Mouse (Mus musculus): ENCODE data around the gene Sox6. TPM values are rescaled to one million over a fixed set of nuclear protein-coding genes. Genes with fewer than 3 reads are reported as not detected.

Sox6 gene
- polyA plus RNA-seq, 1 experiment from 2014 or later: 31.7 TPM

GRCm38 (mm10) chr7:115844431-115844830, 194.2 kb downstream of the Sox6 start:
- H3K4me3 ChIP-seq: no peak overlapping the region
- no peaks in the 10 kb centered on the region for H3K4me1 ChIP-seq (replicated peaks)
- WGBS: 91% methylated on average over 6 of the region's 6 CpGs
- H3K9me3 ChIP-seq: no peaks in the 10 kb centered on the region
- H3K36me3 ChIP-seq: no peaks in the 10 kb centered on the region
- H3K9ac ChIP-seq: no peak overlapping the region
- no peaks in the 10 kb centered on the region for H3K27me3 ChIP-seq
- no peak overlapping the region for H3K27ac ChIP-seq (replicated peaks)
- no peak for ATAC-seq (ENCODE audit: low FRiP score, low read depth)
- H3K4me2 ChIP-seq: no peak overlapping the region

- Histone ChIP-seq H3K9ac (no peak overlapping the region), H3K36me3 (no peaks in the 10 kb centered on the region), H3K4me1 (replicated peaks) (no peaks in the 10 kb centered on the region), H3K27me3 (no peaks in the 10 kb centered on the region), H3K9me3 (no peaks in the 10 kb centered on the region), H3K27ac (replicated peaks) (no peak overlapping the region), H3K4me2 (no peak overlapping the region), H3K4me3 (no peak overlapping the region)
- ATAC-seq (ENCODE audit: low FRiP score, low read depth): no peak
Observed at GRCm38 (mm10) chr7:115842251-115842650, 196.3 kb downstream of the Sox6 start.

GRCm38 (mm10) chr7:115840613-115841012, 198.0 kb downstream of the Sox6 start:
- H3K4me2 ChIP-seq: no peak overlapping the region
- H3K9ac ChIP-seq: no peak overlapping the region
- no peaks in the 10 kb centered on the region for H3K27me3 ChIP-seq
- no peak for ATAC-seq (ENCODE audit: low FRiP score, low read depth)
- H3K9me3 ChIP-seq: no peaks in the 10 kb centered on the region
- H3K27ac ChIP-seq (replicated peaks): no peak overlapping the region
- no peaks in the 10 kb centered on the region for H3K36me3 ChIP-seq
- H3K4me1 ChIP-seq (replicated peaks): no peaks in the 10 kb centered on the region
- no peak overlapping the region for H3K4me3 ChIP-seq
- 64% methylated on average over 3 of the region's 3 CpGs for WGBS

GRCm38 (mm10) chr7:115835005-115835404, 203.6 kb downstream of the Sox6 start:
- Histone ChIP-seq H3K4me3 (no peak overlapping the region), H3K9me3 (no peaks in the 10 kb centered on the region), H3K27me3 (no peaks in the 10 kb centered on the region), H3K9ac (no peak overlapping the region), H3K4me2 (no peak overlapping the region), H3K4me1 (replicated peaks) (no peaks in the 10 kb centered on the region), H3K27ac (replicated peaks) (no peak overlapping the region), H3K36me3 (no peaks in the 10 kb centered on the region)
- no peak for ATAC-seq (ENCODE audit: low FRiP score, low read depth)
- WGBS: 86% methylated on average over 3 of the region's 3 CpGs

- Histone ChIP-seq H3K9ac (no peak overlapping the region), H3K4me3 (no peak overlapping the region), H3K27me3 (no peaks in the 10 kb centered on the region), H3K4me2 (no peak overlapping the region), H3K9me3 (no peaks in the 10 kb centered on the region), H3K36me3 (no peaks in the 10 kb centered on the region), H3K27ac (replicated peaks) (no peak overlapping the region), H3K4me1 (replicated peaks) (no peaks in the 10 kb centered on the region)
- no peak for ATAC-seq (ENCODE audit: low FRiP score, low read depth)
- WGBS: 23% methylated on average over 3 of the region's 3 CpGs
Observed at GRCm38 (mm10) chr7:115833701-115834100, 204.9 kb downstream of the Sox6 start.

GRCm38 (mm10) chr7:115830938-115831873, 207.4 kb downstream of the Sox6 start:
- ATAC-seq (ENCODE audit: low FRiP score, low read depth): no peak
- no peaks in the 10 kb centered on the region for H3K9me3 ChIP-seq
- WGBS: 82% methylated on average over 11 of the region's 11 CpGs

GRCm38 (mm10) chr7:115830366-115830765, 208.2 kb downstream of the Sox6 start:
- no peaks in the 10 kb centered on the region for H3K36me3 ChIP-seq
- no peaks in the 10 kb centered on the region for H3K27me3 ChIP-seq
- no peak overlapping the region for H3K4me2 ChIP-seq
- H3K27ac ChIP-seq (replicated peaks): no peak overlapping the region
- no peaks in the 10 kb centered on the region for H3K9me3 ChIP-seq
- no peak overlapping the region for H3K9ac ChIP-seq
- no peak for ATAC-seq (ENCODE audit: low FRiP score, low read depth)
- H3K4me3 ChIP-seq: no peak overlapping the region
- H3K4me1 ChIP-seq (replicated peaks): no peaks in the 10 kb centered on the region
- WGBS: 31% methylated on average over 10 of the region's 10 CpGs

More at GRCm38 (mm10) chr7:115830938-115831873, 207.4 kb downstream of the Sox6 start:
- Histone ChIP-seq H3K4me3 (no peak overlapping the region), H3K27me3 (no peaks in the 10 kb centered on the region), H3K27ac (replicated peaks) (no peak overlapping the region), H3K4me2 (no peak overlapping the region), H3K4me1 (replicated peaks) (no peaks in the 10 kb centered on the region), H3K9ac (no peak overlapping the region), H3K36me3 (no peaks in the 10 kb centered on the region)

- no peak overlapping the region for H3K4me2 ChIP-seq
- H3K36me3 ChIP-seq: no peaks in the 10 kb centered on the region
- H3K9me3 ChIP-seq: no peaks in the 10 kb centered on the region
- no peak overlapping the region for H3K4me3 ChIP-seq
- WGBS: 29% methylated on average over 4 of the region's 4 CpGs
- no peak for ATAC-seq (ENCODE audit: low FRiP score, low read depth)
- H3K27ac ChIP-seq (replicated peaks): no peak overlapping the region
- H3K9ac ChIP-seq: no peak overlapping the region
- no peaks in the 10 kb centered on the region for H3K4me1 ChIP-seq (replicated peaks)
- H3K27me3 ChIP-seq: no peaks in the 10 kb centered on the region
Observed at GRCm38 (mm10) chr7:115829756-115830155, 208.8 kb downstream of the Sox6 start.

GRCm38 (mm10) chr7:115829260-115829659, 209.3 kb downstream of the Sox6 start:
- Histone ChIP-seq H3K36me3 (no peaks in the 10 kb centered on the region), H3K27me3 (no peaks in the 10 kb centered on the region), H3K4me2 (no peak overlapping the region), H3K4me3 (no peak overlapping the region), H3K4me1 (replicated peaks) (no peaks in the 10 kb centered on the region), H3K9ac (no peak overlapping the region), H3K9me3 (no peaks in the 10 kb centered on the region), H3K27ac (replicated peaks) (no peak overlapping the region)
- WGBS: 89% methylated on average over 4 of the region's 4 CpGs
- no peak for ATAC-seq (ENCODE audit: low FRiP score, low read depth)

GRCm38 (mm10) chr7:115825295-115825694, 213.3 kb downstream of the Sox6 start:
- H3K9ac ChIP-seq: no peak overlapping the region
- ATAC-seq (ENCODE audit: low FRiP score, low read depth): no peak

GRCm38 (mm10) chr7:115824621-115825256, 213.9 kb downstream of the Sox6 start:
- ATAC-seq (ENCODE audit: low FRiP score, low read depth): no peak; the same call in 1 of the 2 replicates
- Histone ChIP-seq H3K27ac (replicated peaks) (peak overlapping the region; percentile 54), H3K4me3 (0 out of 2 replicates have a peak overlapping the region, but pooled peaks have one; percentile 3), H3K9me3 (no peaks in the 10 kb centered on the region), H3K4me2 (peak overlapping the region; percentile 30), H3K4me1 (replicated peaks) (no peaks in the 10 kb centered on the region), H3K36me3 (no peaks in the 10 kb centered on the region), H3K9ac (no peak overlapping the region), H3K27me3 (no peaks in the 10 kb centered on the region)
- 32% methylated on average over 8 of the region's 8 CpGs for WGBS

More at GRCm38 (mm10) chr7:115825295-115825694, 213.3 kb downstream of the Sox6 start:
- 53% methylated on average over 3 of the region's 3 CpGs for WGBS
- no peak overlapping the region for H3K4me2 ChIP-seq
- H3K36me3 ChIP-seq: no peaks in the 10 kb centered on the region
- no peaks in the 10 kb centered on the region for H3K4me1 ChIP-seq (replicated peaks)
- no peaks in the 10 kb centered on the region for H3K9me3 ChIP-seq
- H3K27me3 ChIP-seq: no peaks in the 10 kb centered on the region
- H3K4me3 ChIP-seq: no peak overlapping the region
- H3K27ac ChIP-seq (replicated peaks): peak overlapping the region; percentile 54

GRCm38 (mm10) chr7:115819136-115819535, 219.5 kb downstream of the Sox6 start:
- no peak overlapping the region for H3K27ac ChIP-seq (replicated peaks)
- H3K4me3 ChIP-seq: no peak overlapping the region
- no peaks in the 10 kb centered on the region for H3K4me1 ChIP-seq (replicated peaks)
- H3K9me3 ChIP-seq: no peaks in the 10 kb centered on the region
- no peaks in the 10 kb centered on the region for H3K27me3 ChIP-seq
- 83% methylated on average over 1 of the region's 1 CpGs for WGBS
- no peak overlapping the region for H3K9ac ChIP-seq
- no peak for ATAC-seq (ENCODE audit: low FRiP score, low read depth)
- H3K36me3 ChIP-seq: no peaks in the 10 kb centered on the region
- H3K4me2 ChIP-seq: no peak overlapping the region

Data from hindbrain, embryonic 15.5 days (tissue).